Mouse (Mus musculus) ovary, adult 10 weeks (tissue): ENCODE data around the gene Atp11a. TPM values are rescaled to one million over a fixed set of nuclear protein-coding genes. Genes with fewer than 3 reads are reported as not detected.

Experiments
- polyA plus RNA-seq: library from polyadenylated mRNA; stranded (reverse); fragments of 350-450 nt; fragmentation: Illumina TruSeq; extraction: RNeasy Lipid Tissue Mini Kit (QIAGEN cat#74804); gene quantifications from one replicate; pipeline ENCODE4 v1.2.3, GENCODE M21; 2014

Atp11a gene
- polyA plus RNA-seq, result 30.8 TPM

DNA sequence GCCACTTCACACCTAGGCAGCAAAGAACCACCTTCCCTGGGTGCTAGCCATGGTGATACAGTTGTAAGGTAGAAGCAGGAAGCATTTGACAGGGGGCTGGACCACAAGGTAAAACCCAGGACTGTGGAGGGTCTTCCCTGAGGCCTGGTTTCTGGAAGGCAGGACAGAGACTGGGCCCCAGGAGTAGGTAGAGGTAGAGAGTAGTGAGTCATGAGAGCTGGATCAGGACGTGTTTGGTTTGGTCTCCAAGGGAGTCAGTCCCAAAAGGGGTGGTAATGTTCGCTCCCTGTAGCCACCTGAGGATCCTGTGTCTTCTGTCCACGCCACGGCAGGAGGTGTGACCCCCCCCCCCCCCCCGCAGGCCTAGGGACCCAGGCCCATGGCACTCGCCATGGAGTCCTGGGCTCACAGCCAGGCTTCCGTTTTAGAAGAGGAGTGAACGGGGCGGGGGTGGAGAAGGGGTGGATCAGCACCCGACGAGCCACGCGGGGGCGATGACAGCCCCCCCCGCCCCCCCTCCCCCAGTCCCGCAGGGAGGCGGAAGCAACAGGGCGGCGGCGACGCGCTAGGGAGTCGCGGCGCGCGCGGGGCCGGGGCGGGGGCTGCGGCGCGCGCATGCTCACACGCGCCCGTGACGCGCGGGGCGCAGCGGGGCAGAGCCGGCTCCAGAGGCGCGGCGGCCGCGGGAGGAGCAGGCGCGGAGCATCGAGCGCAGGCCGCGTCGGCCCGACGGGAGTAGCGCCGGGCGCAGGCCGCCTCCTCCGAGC is at the start of gene Atp11a:
TSS of gene Atp11a (plus strand) at position 624 of the 767 bp plus-strand sequence.

GRCm38 (mm10) chr8:12873357-12874046 is 116.7 kb downstream of the Atp11a start, which contains the start of gene Mcf2l:
Gene Mcf2l (plus strand): TSS chr8:12873806.

Other genes starting within 250 kb of the Atp11a start
- not detected for gene Spaca7, start 184.0 kb upstream of the Atp11a start, polyA plus RNA-seq
- gene Tubgcp3, start 84.8 kb upstream of the Atp11a start, polyA plus RNA-seq, result 35.5 TPM
- 3.7 TPM for gene Mcf2l, start 116.8 kb downstream of the Atp11a start, polyA plus RNA-seq